Mouse (Mus musculus): ENCODE measurements around the gene Prrc2b. TPM values are rescaled to one million over a fixed set of nuclear protein-coding genes. Genes with fewer than 3 reads are reported as not detected.

Prrc2b gene
- polyA plus RNA-seq, 1 experiment from 2014 or later: 52.8 TPM

- no peaks in the 10 kb centered on the region for H3K9me3 ChIP-seq (ENCODE audit: control insufficient read depth, low read length)
- no peak overlapping the region for H3K4me3 ChIP-seq (ENCODE audit: low read depth, low read length)
- H3K27me3 ChIP-seq (replicated peaks; ENCODE audit: control insufficient read depth, insufficient read depth, low read length): no peaks in the 10 kb centered on the region
- no peak overlapping the region for H3K4me2 ChIP-seq (ENCODE audit: low read length)
- H3K36me3 ChIP-seq (ENCODE audit: control insufficient read depth, insufficient read depth, low read length): no peaks in the 10 kb centered on the region
- WGBS: 88% methylated on average over 4 of the region's 4 CpGs
- H3K4me1 ChIP-seq (replicated peaks; ENCODE audit: control insufficient read depth, insufficient read depth, low read length): no peaks in the 10 kb centered on the region
- H3K27ac ChIP-seq (ENCODE audit: low read depth): no peak overlapping the region
- H3K9ac ChIP-seq (ENCODE audit: low read length): no peak overlapping the region
- DNase-seq (ENCODE audit: low spot score) (no peak), ATAC-seq (replicated peaks; ENCODE audit: low FRiP score, low TSS enrichment, low read depth) (no peak)
These were observed 35.0 kb upstream of the Prrc2b start for GRCm38 (mm10) chr2:32115851-32116268.

DNA sequence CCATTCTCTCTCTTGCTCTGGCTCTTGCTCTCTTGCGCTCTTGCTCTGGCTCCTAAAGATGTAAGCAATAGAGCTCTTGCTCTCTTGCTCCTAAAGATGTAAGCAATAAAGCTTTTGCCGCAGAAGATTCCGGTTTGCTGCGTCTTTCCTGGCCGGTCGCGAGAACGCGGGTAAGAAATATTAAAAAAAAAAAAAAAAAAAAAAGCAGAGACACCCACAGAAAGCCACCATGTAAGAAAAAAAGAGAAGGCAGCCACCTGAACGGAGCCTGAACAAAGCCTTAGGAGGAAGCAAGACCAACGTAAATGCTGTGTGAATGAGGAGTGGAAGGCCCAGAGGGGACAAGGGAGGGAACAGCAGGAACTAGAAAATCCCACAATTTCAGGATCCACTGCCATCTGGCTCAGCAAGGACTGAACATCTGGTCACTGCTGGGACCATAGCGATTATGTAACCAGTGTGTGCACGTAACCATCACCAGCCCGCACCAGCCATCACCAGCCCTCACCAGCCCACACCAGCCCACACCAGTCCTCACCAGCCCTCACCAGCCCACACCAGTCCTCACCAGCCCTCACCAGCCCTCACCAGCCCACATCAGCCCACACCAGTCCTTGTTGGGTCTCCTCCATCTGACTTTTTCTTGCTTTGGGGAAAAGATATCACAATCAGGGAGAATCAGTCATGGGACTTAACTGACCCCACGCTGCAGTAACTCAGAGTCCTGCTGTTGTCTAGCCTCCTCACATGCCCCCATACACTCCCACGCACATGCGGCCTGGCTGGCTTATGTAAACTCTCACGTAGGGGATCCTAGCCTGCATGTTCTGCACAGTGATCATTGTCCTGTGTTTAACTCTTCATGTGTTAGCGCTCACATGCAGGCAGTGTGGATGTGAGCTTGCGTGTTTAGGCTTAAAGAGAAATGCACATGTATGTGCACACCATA, 30.8 kb upstream of the Prrc2b start:
- no peak overlapping the region for H3K4me3 ChIP-seq (ENCODE audit: low read depth, low read length)
- no peak overlapping the region for H3K27ac ChIP-seq (ENCODE audit: low read depth)
- no peaks in the 10 kb centered on the region for H3K4me1 ChIP-seq (replicated peaks; ENCODE audit: control insufficient read depth, insufficient read depth, low read length)
- no peaks in the 10 kb centered on the region for H3K9me3 ChIP-seq (ENCODE audit: control insufficient read depth, low read length)
- no peaks in the 10 kb centered on the region for H3K27me3 ChIP-seq (replicated peaks; ENCODE audit: control insufficient read depth, insufficient read depth, low read length)
- ATAC-seq (replicated peaks; ENCODE audit: low FRiP score, low TSS enrichment, low read depth): no peak
- no peak overlapping the region for H3K9ac ChIP-seq (ENCODE audit: low read length)
- H3K4me2 ChIP-seq (ENCODE audit: low read length): no peak overlapping the region
- 87% methylated on average over 20 of the region's 20 CpGs for WGBS
- no peaks in the 10 kb centered on the region for H3K36me3 ChIP-seq (ENCODE audit: control insufficient read depth, insufficient read depth, low read length)
- no peak for DNase-seq (ENCODE audit: low spot score)

DNA sequence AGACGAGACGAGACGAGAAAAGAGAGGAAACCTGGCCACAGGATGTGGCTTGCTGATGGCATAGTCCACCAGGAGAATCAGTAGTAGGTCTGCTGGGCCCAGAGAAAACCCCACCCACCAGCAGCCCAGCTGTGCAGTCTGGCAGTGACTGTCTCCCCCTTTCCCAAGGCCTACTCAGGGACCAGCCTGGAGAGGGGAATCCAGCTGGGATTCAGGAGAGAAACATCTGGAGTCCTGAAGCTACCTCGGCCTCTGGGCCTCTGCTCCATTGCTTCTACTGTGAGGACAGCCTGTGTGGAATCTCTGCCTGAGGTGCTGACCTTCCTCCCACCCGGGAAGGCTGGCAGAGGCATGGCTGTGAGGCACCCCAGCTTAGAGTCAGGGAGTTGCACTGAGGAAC, 29.7 kb upstream of the Prrc2b start:
- ATAC-seq (replicated peaks; ENCODE audit: low FRiP score, low TSS enrichment, low read depth) (no peak), DNase-seq (ENCODE audit: low spot score) (no peak)
- Histone ChIP-seq H3K27ac (ENCODE audit: low read depth) (no peak overlapping the region), H3K27me3 (replicated peaks; ENCODE audit: control insufficient read depth, insufficient read depth, low read length) (no peaks in the 10 kb centered on the region), H3K4me2 (ENCODE audit: low read length) (no peak overlapping the region), H3K4me1 (replicated peaks; ENCODE audit: control insufficient read depth, insufficient read depth, low read length) (no peaks in the 10 kb centered on the region), H3K4me3 (ENCODE audit: low read depth, low read length) (no peak overlapping the region), H3K9ac (ENCODE audit: low read length) (no peak overlapping the region), H3K9me3 (ENCODE audit: control insufficient read depth, low read length) (no peaks in the 10 kb centered on the region), H3K36me3 (ENCODE audit: control insufficient read depth, insufficient read depth, low read length) (no peaks in the 10 kb centered on the region)
- WGBS: 58% methylated on average over 5 of the region's 5 CpGs

GRCm38 (mm10) chr2:32121785-32122184, 29.1 kb upstream of the Prrc2b start:
- H3K4me3 ChIP-seq (ENCODE audit: low read depth, low read length): no peak overlapping the region
- no peaks in the 10 kb centered on the region for H3K9me3 ChIP-seq (ENCODE audit: control insufficient read depth, low read length)
- no peak for ATAC-seq (replicated peaks; ENCODE audit: low FRiP score, low TSS enrichment, low read depth)
- H3K4me2 ChIP-seq (ENCODE audit: low read length): no peak overlapping the region
- 83% methylated on average over 2 of the region's 2 CpGs for WGBS
- no peak overlapping the region for H3K27ac ChIP-seq (ENCODE audit: low read depth)
- no peak overlapping the region for H3K9ac ChIP-seq (ENCODE audit: low read length)
- no peaks in the 10 kb centered on the region for H3K36me3 ChIP-seq (ENCODE audit: control insufficient read depth, insufficient read depth, low read length)
- H3K27me3 ChIP-seq (replicated peaks; ENCODE audit: control insufficient read depth, insufficient read depth, low read length): no peaks in the 10 kb centered on the region
- no peak for DNase-seq (ENCODE audit: low spot score)
- no peaks in the 10 kb centered on the region for H3K4me1 ChIP-seq (replicated peaks; ENCODE audit: control insufficient read depth, insufficient read depth, low read length)

DNA sequence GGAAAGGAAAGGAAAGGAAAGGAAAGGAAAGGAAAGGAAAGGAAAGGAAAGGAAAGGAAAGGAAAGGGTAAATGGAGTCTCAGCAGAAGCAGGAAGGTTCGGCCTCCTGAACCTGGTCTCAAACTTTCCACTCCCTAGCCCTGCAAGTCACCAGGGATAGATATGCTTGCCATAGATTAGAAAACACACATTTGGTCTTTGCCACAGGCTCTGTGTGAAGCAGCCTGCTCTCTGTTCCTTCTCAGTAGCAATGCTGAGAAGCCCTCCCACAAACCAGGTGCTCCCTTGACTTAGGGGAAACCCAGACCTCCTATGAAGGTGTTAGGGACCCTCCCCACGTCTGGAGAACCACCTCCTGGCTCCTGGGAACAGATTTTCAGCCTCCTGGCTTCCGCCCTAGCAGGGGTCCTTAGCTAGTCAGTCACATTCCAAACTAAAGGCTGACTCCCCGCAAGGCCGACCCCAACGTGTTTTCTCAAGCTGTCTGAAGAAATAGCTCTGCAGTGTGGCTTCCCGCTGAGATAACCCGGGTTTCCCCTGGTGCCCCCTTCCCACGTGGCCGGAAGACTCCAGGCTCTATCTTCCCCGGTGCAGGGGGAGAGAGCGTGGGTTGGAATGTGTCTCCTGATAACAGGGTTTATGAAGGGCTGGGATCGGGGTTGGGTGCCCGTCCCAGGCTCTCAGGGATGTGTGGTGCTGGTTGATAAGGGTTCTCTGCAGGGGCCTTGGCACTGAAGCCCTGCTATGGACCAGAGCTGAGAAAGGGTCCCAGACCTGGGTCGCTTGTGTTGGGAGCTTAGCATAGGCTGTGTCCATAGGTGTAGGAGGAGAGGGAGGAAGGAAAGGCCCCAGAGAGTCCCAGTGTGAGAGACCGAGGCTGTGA, 23.0 kb upstream of the Prrc2b start:
- H3K27ac ChIP-seq (ENCODE audit: low read depth): peak overlapping the region; percentile 47; the same call in 1 of the 2 replicates
- H3K36me3 ChIP-seq (ENCODE audit: control insufficient read depth, insufficient read depth, low read length): no peaks in the 10 kb centered on the region
- no peak overlapping the region for H3K4me3 ChIP-seq (ENCODE audit: low read depth, low read length)
- no peaks in the 10 kb centered on the region for H3K27me3 ChIP-seq (replicated peaks; ENCODE audit: control insufficient read depth, insufficient read depth, low read length)
- DNase-seq (ENCODE audit: low spot score) (peak; percentile 57), ATAC-seq (replicated peaks; ENCODE audit: low FRiP score, low TSS enrichment, low read depth) (no peak)
- no peak overlapping the region for H3K9ac ChIP-seq (ENCODE audit: low read length)
- H3K9me3 ChIP-seq (ENCODE audit: control insufficient read depth, low read length): no peaks in the 10 kb centered on the region
- WGBS: 18% methylated on average over 16 of the region's 16 CpGs
- H3K4me2 ChIP-seq (ENCODE audit: low read length): no peak overlapping the region
- peaks cover 6% of the 10 kb centered on the region; the same call in 1 of the 2 replicates for H3K4me1 ChIP-seq (replicated peaks; ENCODE audit: control insufficient read depth, insufficient read depth, low read length)

DNA sequence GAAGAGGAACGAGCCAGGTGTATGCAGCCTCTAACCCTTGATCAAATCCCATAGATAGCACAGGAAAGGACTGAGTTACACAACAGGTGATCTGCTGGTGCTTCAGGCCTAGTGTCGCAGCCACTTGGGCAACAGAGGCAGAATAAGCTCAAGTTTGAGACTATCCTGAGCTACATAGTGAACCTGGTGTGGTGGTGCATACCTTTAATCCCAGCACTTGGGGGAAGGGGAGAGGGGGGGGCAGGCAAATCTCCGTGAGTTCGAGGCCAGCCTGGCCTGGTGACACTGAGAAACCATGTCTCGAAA, 22.4 kb upstream of the Prrc2b start:
- 82% methylated on average over 5 of the region's 5 CpGs for WGBS
- H3K4me2 ChIP-seq (ENCODE audit: low read length): no peak overlapping the region
- no peak for ATAC-seq (replicated peaks; ENCODE audit: low FRiP score, low TSS enrichment, low read depth)

DNA sequence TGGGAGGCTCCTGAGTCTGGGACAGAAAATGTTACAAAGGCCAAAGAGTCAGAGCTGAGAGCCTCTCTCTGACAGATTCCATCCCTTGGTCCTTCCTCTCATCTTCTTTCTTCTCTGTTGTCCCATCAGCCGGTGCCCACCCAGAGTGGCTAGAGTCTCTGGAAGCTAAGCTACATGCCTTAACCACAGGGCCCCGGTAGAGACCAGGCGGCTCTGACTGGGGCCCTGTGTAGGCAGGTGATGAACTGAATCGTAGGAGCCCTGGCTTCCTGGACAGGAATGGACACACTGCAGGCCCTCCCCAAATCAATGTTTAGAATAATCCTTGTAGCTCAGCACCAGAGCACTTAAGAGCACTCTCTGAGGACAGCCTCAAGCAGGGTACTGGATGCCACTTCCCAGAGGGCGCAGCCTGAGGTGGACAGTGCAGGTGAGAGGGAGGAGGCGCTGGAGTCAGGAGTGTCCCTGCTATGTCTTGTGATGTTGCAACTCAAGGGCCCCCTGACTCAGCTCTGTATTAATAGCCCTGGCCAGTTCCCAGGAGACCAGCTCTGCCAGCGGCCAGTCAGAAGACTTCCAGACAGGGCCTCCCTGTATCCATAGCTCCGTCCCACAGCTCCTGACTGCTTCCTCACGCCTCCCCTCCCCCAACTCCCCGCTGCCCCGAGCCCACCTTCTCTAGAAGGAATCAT, 21.4 kb upstream of the Prrc2b start:
- no peak for DNase-seq (ENCODE audit: low spot score)
- Histone ChIP-seq H3K9ac (ENCODE audit: low read length) (no peak overlapping the region), H3K9me3 (ENCODE audit: control insufficient read depth, low read length) (no peaks in the 10 kb centered on the region), H3K4me1 (replicated peaks; ENCODE audit: control insufficient read depth, insufficient read depth, low read length) (peaks cover 6% of the 10 kb centered on the region; the same call in 1 of the 2 replicates), H3K36me3 (ENCODE audit: control insufficient read depth, insufficient read depth, low read length) (no peaks in the 10 kb centered on the region), H3K27ac (ENCODE audit: low read depth) (no peak overlapping the region), H3K4me3 (ENCODE audit: low read depth, low read length) (no peak overlapping the region), H3K4me2 (ENCODE audit: low read length) (no peak overlapping the region), H3K27me3 (replicated peaks; ENCODE audit: control insufficient read depth, insufficient read depth, low read length) (no peaks in the 10 kb centered on the region)
- ATAC-seq (replicated peaks; ENCODE audit: low FRiP score, low TSS enrichment, low read depth): no peak
- WGBS: 43% methylated on average over 11 of the region's 11 CpGs

More for the DNA sequence above, 22.4 kb upstream of the Prrc2b start:
- Histone ChIP-seq H3K4me3 (ENCODE audit: low read depth, low read length) (no peak overlapping the region), H3K4me1 (replicated peaks; ENCODE audit: control insufficient read depth, insufficient read depth, low read length) (peaks cover 6% of the 10 kb centered on the region; the same call in 1 of the 2 replicates), H3K27ac (ENCODE audit: low read depth) (no peak overlapping the region), H3K9me3 (ENCODE audit: control insufficient read depth, low read length) (no peaks in the 10 kb centered on the region), H3K36me3 (ENCODE audit: control insufficient read depth, insufficient read depth, low read length) (no peaks in the 10 kb centered on the region), H3K27me3 (replicated peaks; ENCODE audit: control insufficient read depth, insufficient read depth, low read length) (no peaks in the 10 kb centered on the region), H3K9ac (ENCODE audit: low read length) (no peak overlapping the region)
- DNase-seq (ENCODE audit: low spot score): no peak

GRCm38 (mm10) chr2:32130435-32130834, 20.4 kb upstream of the Prrc2b start:
- peak overlapping the region; percentile 13; the same call in 1 of the 2 replicates for H3K4me2 ChIP-seq (ENCODE audit: low read length)
- WGBS: 37% methylated on average over 6 of the region's 6 CpGs
- H3K27me3 ChIP-seq (replicated peaks; ENCODE audit: control insufficient read depth, insufficient read depth, low read length): no peaks in the 10 kb centered on the region
- no peak overlapping the region for H3K27ac ChIP-seq (ENCODE audit: low read depth)
- no peak for ATAC-seq (replicated peaks; ENCODE audit: low FRiP score, low TSS enrichment, low read depth)
- H3K4me1 ChIP-seq (replicated peaks; ENCODE audit: control insufficient read depth, insufficient read depth, low read length): peaks cover 6% of the 10 kb centered on the region; the same call in 1 of the 2 replicates
- no peaks in the 10 kb centered on the region for H3K9me3 ChIP-seq (ENCODE audit: control insufficient read depth, low read length)
- peak; percentile 66 for DNase-seq (ENCODE audit: low spot score)
- no peaks in the 10 kb centered on the region for H3K36me3 ChIP-seq (ENCODE audit: control insufficient read depth, insufficient read depth, low read length)
- H3K9ac ChIP-seq (ENCODE audit: low read length): no peak overlapping the region
- no peak overlapping the region for H3K4me3 ChIP-seq (ENCODE audit: low read depth, low read length)

All from intestine, embryonic 14.5 days (tissue).